Mouse (Mus musculus) CH12.LX (cell line): Measurements from ENCODE around the gene Phf20. TPM values are rescaled to one million over a fixed set of nuclear protein-coding genes. Genes with fewer than 3 reads are reported as not detected.

ENCODE experiments used
- DNase-seq: peaks from one replicate; pipeline ENCODE4 v3.0.0-alpha.2; 2013; ENCODE audit errors: extremely low read depth
- H3K27ac ChIP-seq: 2 replicates; pipeline ENCODE4 v1.5.1; 2012; ENCODE audit warnings: low read depth, mild to moderate bottlenecking, control low read depth, moderate library complexity; ENCODE audit not compliant: insufficient read depth
- H3K27me3 ChIP-seq: replicated peaks from 2 replicates; pipeline ENCODE3; 2012; ENCODE audit warnings: inconsistent platforms
- H3K36me3 ChIP-seq, 2 experiments: replicated peaks in 1 of 2; 2 replicates each; pipeline versions ENCODE3 to v1.6.1; 2012; ENCODE audit warnings: inconsistent platforms in 1 of 2, low read length in 1 of 2, mild to moderate bottlenecking in 1 of 2, mixed read lengths in 1 of 2, moderate library complexity in 1 of 2; ENCODE audit not compliant: control insufficient read depth in 1 of 2, insufficient read depth in 1 of 2
- H3K4me1 ChIP-seq, 2 experiments: 2 replicates each; pipeline ENCODE4 v1.6.1; 2012; ENCODE audit warnings: inconsistent platforms in 1 of 2, moderate library complexity in 1 of 2; ENCODE audit not compliant: insufficient read depth in 2 of 2, control insufficient read depth in 1 of 2
- H3K4me2 ChIP-seq: 2 replicates; pipeline ENCODE4 v1.6.1; 2012; ENCODE audit warnings: low read depth, mild to moderate bottlenecking, control low read depth; ENCODE audit not compliant: poor library complexity, insufficient read depth, severe bottlenecking
- H3K4me3 ChIP-seq, 3 experiments: fragments of 150-350 bp in 1 of 3; sonication (generic) in 1 of 3; replicated peaks in 1 of 3; 2 replicates each; pipeline versions ENCODE3 to v1.5.1; 2011 to 2012; ENCODE audit warnings: low read depth in 2 of 3, low read length in 2 of 3, mild to moderate bottlenecking in 2 of 3, moderate library complexity in 2 of 3, control low read depth in 1 of 3, improper control_type of control experiment in 1 of 3, inconsistent platforms in 1 of 3, mixed read lengths in 1 of 3; ENCODE audit not compliant: poor library complexity in 1 of 3
- H3K79me2 ChIP-seq: replicated peaks from 2 replicates; pipeline ENCODE4 v1.6.1; 2012; ENCODE audit warnings: mild to moderate bottlenecking, moderate library complexity; ENCODE audit not compliant: control insufficient read depth, poor library complexity, insufficient read depth, severe bottlenecking; ENCODE audit errors: extremely low read depth
- H3K9ac ChIP-seq: 2 replicates; pipeline ENCODE4 v1.6.1; 2012; ENCODE audit warnings: low read depth, mild to moderate bottlenecking, control low read depth, moderate library complexity; ENCODE audit not compliant: insufficient read depth
- H3K9me3 ChIP-seq: replicated peaks from 2 replicates; pipeline ENCODE3; 2012; ENCODE audit warnings: low read length, inconsistent platforms, mixed read lengths
- BHLHE40 ChIP-seq: IDR thresholded peaks from 2 replicates; pipeline ENCODE4 v1.6.1; 2011; ENCODE audit warnings: mild to moderate bottlenecking, low read depth, low read length, improper control_type of control experiment
- ETS1 ChIP-seq: conservative IDR thresholded peaks from 2 replicates; pipeline ENCODE4 v1.6.1; 2012; ENCODE audit warnings: low read depth, mild to moderate bottlenecking, inconsistent platforms, low read length, improper control_type of control experiment, moderate library complexity
- HCFC1 ChIP-seq: IDR thresholded peaks from 2 replicates; pipeline ENCODE4 v1.6.1; 2012; ENCODE audit warnings: low read depth, mild to moderate bottlenecking, inconsistent platforms, low read length, improper control_type of control experiment
- IRF4 ChIP-seq: IDR thresholded peaks from 2 replicates; pipeline ENCODE4 v1.6.1; 2014; ENCODE audit warnings: low read depth, mild to moderate bottlenecking, inconsistent platforms, low read length, improper control_type of control experiment
- JUN ChIP-seq: IDR thresholded peaks from 2 replicates; pipeline ENCODE4 v1.6.1; 2011; ENCODE audit warnings: low read depth, mild to moderate bottlenecking, low read length, improper control_type of control experiment, moderate library complexity; ENCODE audit not compliant: insufficient read depth
- KAT2A ChIP-seq: IDR thresholded peaks from 2 replicates; pipeline ENCODE4 v1.6.1; 2012; ENCODE audit warnings: low read length, improper control_type of control experiment, inconsistent platforms; ENCODE audit not compliant: insufficient replicate concordance
- MAFK ChIP-seq: IDR thresholded peaks from 2 replicates; pipeline ENCODE4 v1.6.1; 2011; ENCODE audit warnings: low read length, improper control_type of control experiment; ENCODE audit not compliant: insufficient replicate concordance
- MAX ChIP-seq: IDR thresholded peaks from 2 replicates; pipeline ENCODE4 v1.6.1; 2011; ENCODE audit warnings: low read length, improper control_type of control experiment
- MAZ ChIP-seq: IDR thresholded peaks from 2 replicates; pipeline ENCODE4 v1.6.1; 2012; ENCODE audit warnings: low read depth, mild to moderate bottlenecking, inconsistent platforms, low read length, improper control_type of control experiment, moderate library complexity
- MEF2A ChIP-seq: IDR thresholded peaks from 2 replicates; pipeline ENCODE4 v1.6.1; 2014; ENCODE audit warnings: low read depth, mild to moderate bottlenecking, inconsistent platforms, low read length, improper control_type of control experiment, borderline replicate concordance
- MYC ChIP-seq: IDR thresholded peaks from 2 replicates; pipeline ENCODE4 v1.6.1; 2011; ENCODE audit warnings: low read depth, mild to moderate bottlenecking, improper control_type of control experiment, low read length
- RAD21 ChIP-seq: IDR thresholded peaks from 2 replicates; pipeline ENCODE4 v1.6.1; 2011; ENCODE audit warnings: low read depth, mild to moderate bottlenecking, low read length, improper control_type of control experiment, moderate library complexity
- UBTF ChIP-seq: IDR thresholded peaks from 2 replicates; pipeline ENCODE4 v1.6.1; 2012; ENCODE audit warnings: low read depth, mild to moderate bottlenecking, inconsistent platforms, low read length, improper control_type of control experiment, moderate library complexity
- ZC3H11A ChIP-seq: IDR thresholded peaks from 2 replicates; pipeline ENCODE4 v1.6.1; 2012; ENCODE audit warnings: low read depth, mild to moderate bottlenecking, inconsistent platforms, low read length, improper control_type of control experiment
- ZMIZ1 ChIP-seq: IDR thresholded peaks from 2 replicates; pipeline ENCODE4 v1.6.1; 2012; ENCODE audit warnings: low read depth, mild to moderate bottlenecking, inconsistent platforms, low read length, improper control_type of control experiment
- dilution Hi-C: fragments of 300-500 bp; cut with MboI; formaldehyde crosslinking; loops from 2 replicates; pipeline ENCODE4 v1.14.3; 2020; ENCODE audit warnings: low sequenced_read_pairs; ENCODE audit not compliant: extremely low pct_unique_long_range_greater_than_20kb, extremely low pct_ligation_motif_present
- in situ Hi-C: fragments of 300-500 bp; cut with MboI; formaldehyde crosslinking; loops from 3 replicates; pipeline ENCODE4 v1.14.3; 2019; ENCODE audit warnings: low sequenced_read_pairs, low pct_ligation_motif_present, low pct_unique_long_range_greater_than_20kb, mixed read lengths
- polyA plus RNA-seq: library from polyadenylated mRNA; unstranded; fragments of >175 nt; gene quantifications from 2 replicates; pipeline ENCODE4 v1.2.1, GENCODE M21; 2012; ENCODE audit warnings: low read depth; ENCODE audit not compliant: insufficient read length
- total RNA-seq, 2 experiments: library from RNA; depleted of rRNA; stranded (reverse); fragments of 300-350 nt in 1 of 2; fragments of >200 nt in 1 of 2; gene quantifications; 2 replicates each; pipeline ENCODE4 v1.2.3; 2012 to 2014

Gene Phf20
- total and polyA plus RNA-seq, 3 experiments: 11.7 to 17.6 (median 13.3) TPM

- TF ChIP-seq RAD21 (no peak), ETS1 (no peak), HCFC1 (no peak), BHLHE40 (no peak), IRF4 (no peak), ZC3H11A (no peak)
- Histone ChIP-seq H3K4me1 (peaks cover 0 to 4% of the 10 kb centered on the region in 2 experiments; a peak in 1 of 4 replicates), H3K9ac (no peak overlapping the region), H3K27me3 (no peaks in the 10 kb centered on the region), H3K9me3 (no peaks in the 10 kb centered on the region), H3K27ac (no peak overlapping the region), H3K4me2 (no peak overlapping the region), H3K4me3 (no peak overlapping the region), H3K36me3 (peaks cover 14 to 68% of the 10 kb centered on the region in 2 experiments), H3K79me2 (peaks cover 3% of the 10 kb centered on the region; the same call in 1 of the 2 replicates)
- in situ Hi-C loops: no loop called here
- dilution Hi-C loops: no loop called here
- DNase-seq: no peak
Measured at GRCm38 (mm10) chr2:156224043-156224442, 27.8 kb downstream of the Phf20 start.

DNA sequence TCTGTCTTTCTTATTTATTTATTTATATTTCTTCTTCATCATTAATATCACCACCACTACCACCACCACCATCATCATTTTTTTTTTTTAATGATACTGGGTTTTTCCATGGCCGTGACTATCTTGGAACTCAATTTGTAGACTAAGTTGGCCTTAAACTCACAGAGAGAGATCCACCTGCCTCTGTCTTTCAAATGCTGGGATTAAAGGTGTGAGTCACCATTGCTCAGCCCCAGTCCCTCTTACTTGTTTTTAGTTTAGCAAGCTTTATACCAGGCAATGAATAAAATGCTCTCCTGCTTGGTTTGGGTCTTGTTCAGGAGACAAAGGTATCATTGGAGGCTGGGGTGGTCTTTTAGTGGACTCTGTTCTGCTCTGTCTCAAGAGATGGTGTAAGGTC is 31.4 kb downstream of the Phf20 start:
- Histone ChIP-seq H3K27ac (no peak overlapping the region), H3K9me3 (no peaks in the 10 kb centered on the region), H3K79me2 (peaks cover 3% of the 10 kb centered on the region; the same call in 1 of the 2 replicates), H3K36me3 (peaks cover 17 to 80% of the 10 kb centered on the region in 2 experiments), H3K9ac (no peak overlapping the region), H3K4me2 (no peak overlapping the region), H3K4me1 (peaks cover 2 to 3% of the 10 kb centered on the region in 2 experiments; a peak in 2 of 4 replicates), H3K27me3 (no peaks in the 10 kb centered on the region), H3K4me3 (no peak overlapping the region)
- TF ChIP-seq MAFK: no peak
- TF ChIP-seq MAZ: no peak
- no peak for TF ChIP-seq MAX
- no peak for TF ChIP-seq MEF2A
- no peak for TF ChIP-seq KAT2A
- TF ChIP-seq BHLHE40: no peak
- dilution Hi-C loops: no loop called here
- no peak for DNase-seq
- in situ Hi-C loops: no loop called here

- Histone ChIP-seq H3K27ac (no peak overlapping the region), H3K36me3 (peaks cover 16 to 66% of the 10 kb centered on the region in 2 experiments), H3K79me2 (peaks cover 3% of the 10 kb centered on the region; the same call in 1 of the 2 replicates), H3K9ac (no peak overlapping the region), H3K4me3 (no peak overlapping the region), H3K4me1 (peaks cover 5 to 18% of the 10 kb centered on the region in 2 experiments), H3K27me3 (no peaks in the 10 kb centered on the region), H3K4me2 (no peak overlapping the region), H3K9me3 (no peaks in the 10 kb centered on the region)
- no peak for TF ChIP-seq UBTF
- no peak for TF ChIP-seq RAD21
- TF ChIP-seq MYC: no peak
- no peak for TF ChIP-seq JUN
- TF ChIP-seq HCFC1: no peak
- TF ChIP-seq MAX: no peak
- no peak for TF ChIP-seq ZMIZ1
- TF ChIP-seq MAFK: no peak
- dilution Hi-C loops (no loop called here), in situ Hi-C loops (no loop called here)
- DNase-seq: no peak
Measured at GRCm38 (mm10) chr2:156229171-156229570, 32.9 kb downstream of the Phf20 start.
